Mouse (Mus musculus): ENCODE data around the gene Elf3.
"Not testable (repeated sequence)": the region's sequence is repeated elsewhere in the genome, so short reads cannot be mapped to it uniquely, and the experiment has no call there.

Elf3 gene

GRCm38 (mm10) chr1:135237131-135237851 lies 21.1 kb downstream of the Elf3 start:
- no peak for DNase-seq (ENCODE audit: low spot score in 2 of 2)

GRCm38 (mm10) chr1:135234771-135235170 lies 23.6 kb downstream of the Elf3 start:
- no peak for DNase-seq (ENCODE audit: low spot score in 2 of 2)

GRCm38 (mm10) chr1:135233961-135234360 lies 24.4 kb downstream of the Elf3 start:
- no peak for DNase-seq (ENCODE audit: low spot score in 2 of 2)

GRCm38 (mm10) chr1:135231878-135232277 lies 26.5 kb downstream of the Elf3 start:
- DNase-seq (ENCODE audit: low spot score in 2 of 2): not testable (repeated sequence)

GRCm38 (mm10) chr1:135227339-135227950 lies 30.9 kb downstream of the Elf3 start:
- no peak for DNase-seq (ENCODE audit: low spot score in 2 of 2)

- no peak for DNase-seq (ENCODE audit: low spot score in 2 of 2)
Measured at GRCm38 (mm10) chr1:135224981-135225604, 33.3 kb downstream of the Elf3 start.

GRCm38 (mm10) chr1:135224147-135224546 lies 34.2 kb downstream of the Elf3 start:
- DNase-seq (ENCODE audit: low spot score in 2 of 2): no peak

GRCm38 (mm10) chr1:135217607-135218233 lies 40.6 kb downstream of the Elf3 start:
- no peak for DNase-seq (ENCODE audit: low spot score in 2 of 2)

- DNase-seq (ENCODE audit: low spot score in 2 of 2): no peak
Measured at GRCm38 (mm10) chr1:135213772-135214640, 44.4 kb downstream of the Elf3 start.

- no peak for DNase-seq (ENCODE audit: low spot score in 2 of 2)
Measured at GRCm38 (mm10) chr1:135210421-135210820, 47.9 kb downstream of the Elf3 start.

- DNase-seq (ENCODE audit: low spot score in 2 of 2): no peak
Measured at GRCm38 (mm10) chr1:135208716-135209115, 49.7 kb downstream of the Elf3 start.

GRCm38 (mm10) chr1:135206586-135207339 lies 51.6 kb downstream of the Elf3 start:
- no peak for DNase-seq (ENCODE audit: low spot score in 2 of 2)

- no peak for DNase-seq (ENCODE audit: low spot score in 2 of 2)
Measured at GRCm38 (mm10) chr1:135205257-135205656, 53.1 kb downstream of the Elf3 start.

- DNase-seq (ENCODE audit: low spot score in 2 of 2): no peak
Measured at GRCm38 (mm10) chr1:135204196-135205126, 53.9 kb downstream of the Elf3 start.
